Mouse (Mus musculus): ENCODE measurements around the gene Mrrf. TPM values are rescaled to one million over a fixed set of nuclear protein-coding genes. Genes with fewer than 3 reads are reported as not detected.

Mrrf gene
- total RNA-seq, 1 experiment = 8.4 TPM

- Histone ChIP-seq H3K27ac (ENCODE audit: insufficient read depth, low read depth, low read length, poor library complexity, severe bottlenecking) (no peak overlapping the region), H3K36me3 (ENCODE audit: control insufficient read depth, insufficient read depth, low read length, poor library complexity, severe bottlenecking) (no peaks in the 10 kb centered on the region), H3K9me3 (ENCODE audit: control insufficient read depth, insufficient read depth, low read depth, low read length) (no peaks in the 10 kb centered on the region), H3K9ac (ENCODE audit: insufficient read depth, low read depth, low read length, poor library complexity, severe bottlenecking) (no peak overlapping the region), H3K4me1 (ENCODE audit: control insufficient read depth in 2 of 2, insufficient read depth in 2 of 2, low read length in 2 of 2, poor library complexity in 1 of 2) (0 out of 4 replicates have a peak, but pooled peaks cover 0 to 2% of the 10 kb centered on the region in 2 experiments), H3K4me3 (ENCODE audit: insufficient read depth in 1 of 2, low read depth in 1 of 2, low read length in 2 of 2, poor library complexity in 1 of 2, severe bottlenecking in 1 of 2) (no peak overlapping the region)
- no peak for DNase-seq (ENCODE audit: low read depth, low spot score)
- in situ Hi-C loops (cut with MboI; ENCODE audit: low sequenced_read_pairs in 2 of 2, unreplicated experiment in 2 of 2) = no loop called here
- TF ChIP-seq ZC3H11A (IDR thresholded peaks at IDR 0.05; ENCODE audit: borderline replicate concordance, low read depth, low read length) (no peak), MAFK (IDR thresholded peaks at IDR 0.05; ENCODE audit: insufficient read depth, low read depth, low read length) (no peak), ZNF384 (IDR thresholded peaks at IDR 0.05; ENCODE audit: low read depth, low read length) (no peak), CHD2 (IDR thresholded peaks at IDR 0.05; ENCODE audit: low read depth, low read length) (no peak), HCFC1 (IDR thresholded peaks at IDR 0.05; ENCODE audit: borderline replicate concordance, insufficient read depth, low read length) (no peak)
These were observed 100.7 kb downstream of the Mrrf start for GRCm38 (mm10) chr2:36236889-36237288.

- in situ Hi-C loops (cut with MboI; ENCODE audit: low sequenced_read_pairs in 2 of 2, unreplicated experiment in 2 of 2) = no loop called here
- TF ChIP-seq CHD2 (IDR thresholded peaks at IDR 0.05; ENCODE audit: low read depth, low read length) = no peak
- no peak for TF ChIP-seq ZC3H11A (IDR thresholded peaks at IDR 0.05; ENCODE audit: borderline replicate concordance, low read depth, low read length)
- no peak for TF ChIP-seq ZNF384 (IDR thresholded peaks at IDR 0.05; ENCODE audit: low read depth, low read length)
- no peak for TF ChIP-seq MAFK (IDR thresholded peaks at IDR 0.05; ENCODE audit: insufficient read depth, low read depth, low read length)
- TF ChIP-seq HCFC1 (IDR thresholded peaks at IDR 0.05; ENCODE audit: borderline replicate concordance, insufficient read depth, low read length) = no peak
These were observed 101.4 kb downstream of the Mrrf start for GRCm38 (mm10) chr2:36237557-36237956.

GRCm38 (mm10) chr2:36238467-36238866 is 102.3 kb downstream of the Mrrf start:
- no peak for DNase-seq (ENCODE audit: low read depth, low spot score)
- in situ Hi-C loops (cut with MboI; ENCODE audit: low sequenced_read_pairs in 2 of 2, unreplicated experiment in 2 of 2) = no loop called here
- Histone ChIP-seq H3K4me3 (ENCODE audit: insufficient read depth in 1 of 2, low read depth in 1 of 2, low read length in 2 of 2, poor library complexity in 1 of 2, severe bottlenecking in 1 of 2) (no peak overlapping the region), H3K27ac (ENCODE audit: insufficient read depth, low read depth, low read length, poor library complexity, severe bottlenecking) (no peak overlapping the region), H3K9ac (ENCODE audit: insufficient read depth, low read depth, low read length, poor library complexity, severe bottlenecking) (no peak overlapping the region), H3K9me3 (ENCODE audit: control insufficient read depth, insufficient read depth, low read depth, low read length) (no peaks in the 10 kb centered on the region), H3K4me1 (ENCODE audit: control insufficient read depth in 2 of 2, insufficient read depth in 2 of 2, low read length in 2 of 2, poor library complexity in 1 of 2) (0 out of 4 replicates have a peak, but pooled peaks cover 0 to 2% of the 10 kb centered on the region in 2 experiments), H3K36me3 (ENCODE audit: control insufficient read depth, insufficient read depth, low read length, poor library complexity, severe bottlenecking) (no peaks in the 10 kb centered on the region)
- TF ChIP-seq ZNF384 (IDR thresholded peaks at IDR 0.05; ENCODE audit: low read depth, low read length) (no peak), ZC3H11A (IDR thresholded peaks at IDR 0.05; ENCODE audit: borderline replicate concordance, low read depth, low read length) (peak; percentile 19; the same call in 1 of the 2 replicates), HCFC1 (IDR thresholded peaks at IDR 0.05; ENCODE audit: borderline replicate concordance, insufficient read depth, low read length) (no peak), CHD2 (IDR thresholded peaks at IDR 0.05; ENCODE audit: low read depth, low read length) (no peak)

More at GRCm38 (mm10) chr2:36237557-36237956, 101.4 kb downstream of the Mrrf start:
- H3K27ac ChIP-seq (ENCODE audit: insufficient read depth, low read depth, low read length, poor library complexity, severe bottlenecking) = no peak overlapping the region
- DNase-seq (ENCODE audit: low read depth, low spot score) = no peak
- H3K9ac ChIP-seq (ENCODE audit: insufficient read depth, low read depth, low read length, poor library complexity, severe bottlenecking) = no peak overlapping the region
- H3K36me3 ChIP-seq (ENCODE audit: control insufficient read depth, insufficient read depth, low read length, poor library complexity, severe bottlenecking) = no peaks in the 10 kb centered on the region
- H3K9me3 ChIP-seq (ENCODE audit: control insufficient read depth, insufficient read depth, low read depth, low read length) = no peaks in the 10 kb centered on the region
- no peak overlapping the region for H3K4me3 ChIP-seq (ENCODE audit: insufficient read depth in 1 of 2, low read depth in 1 of 2, low read length in 2 of 2, poor library complexity in 1 of 2, severe bottlenecking in 1 of 2)
- H3K4me1 ChIP-seq (ENCODE audit: control insufficient read depth in 2 of 2, insufficient read depth in 2 of 2, low read length in 2 of 2, poor library complexity in 1 of 2) = 0 out of 4 replicates have a peak, but pooled peaks cover 0 to 2% of the 10 kb centered on the region in 2 experiments

- no peaks in the 10 kb centered on the region for H3K9me3 ChIP-seq (ENCODE audit: control insufficient read depth, insufficient read depth, low read depth, low read length)
- no peak for DNase-seq (ENCODE audit: low read depth, low spot score)
- in situ Hi-C loops (cut with MboI; ENCODE audit: low sequenced_read_pairs in 2 of 2, unreplicated experiment in 2 of 2) = no loop called here
- H3K36me3 ChIP-seq (ENCODE audit: control insufficient read depth, insufficient read depth, low read length, poor library complexity, severe bottlenecking) = no peaks in the 10 kb centered on the region
- no peak overlapping the region for H3K4me3 ChIP-seq (ENCODE audit: insufficient read depth in 1 of 2, low read depth in 1 of 2, low read length in 2 of 2, poor library complexity in 1 of 2, severe bottlenecking in 1 of 2)
- no peak overlapping the region for H3K27ac ChIP-seq (ENCODE audit: insufficient read depth, low read depth, low read length, poor library complexity, severe bottlenecking)
- 0 out of 4 replicates have a peak, but pooled peaks cover 0 to 2% of the 10 kb centered on the region in 2 experiments for H3K4me1 ChIP-seq (ENCODE audit: control insufficient read depth in 2 of 2, insufficient read depth in 2 of 2, low read length in 2 of 2, poor library complexity in 1 of 2)
- no peak for TF ChIP-seq MAFK (IDR thresholded peaks at IDR 0.05; ENCODE audit: insufficient read depth, low read depth, low read length)
- no peak for TF ChIP-seq CHD2 (IDR thresholded peaks at IDR 0.05; ENCODE audit: low read depth, low read length)
- no peak for TF ChIP-seq ZNF384 (IDR thresholded peaks at IDR 0.05; ENCODE audit: low read depth, low read length)
- no peak for TF ChIP-seq HCFC1 (IDR thresholded peaks at IDR 0.05; ENCODE audit: borderline replicate concordance, insufficient read depth, low read length)
- no peak for TF ChIP-seq ZC3H11A (IDR thresholded peaks at IDR 0.05; ENCODE audit: borderline replicate concordance, low read depth, low read length)
- H3K9ac ChIP-seq (ENCODE audit: insufficient read depth, low read depth, low read length, poor library complexity, severe bottlenecking) = no peak overlapping the region
These were observed 102.8 kb downstream of the Mrrf start for GRCm38 (mm10) chr2:36238951-36239350.

Other genes with a start within 250 kb of the Mrrf start
- 0.16 and 0.31 TPM in 2 replicates for gene Ttll11, start 156.5 kb upstream of the Mrrf start, total RNA-seq (2012; rRNA removed)
- 80.0 and 89.0 TPM in 2 replicates for gene Ndufa8, start 87.0 kb upstream of the Mrrf start, total RNA-seq (2012; rRNA removed)
- gene Morn5, start 86.9 kb upstream of the Mrrf start, total RNA-seq (2012; rRNA removed) = not detected in 2 replicates
- 1.8 and 2.5 TPM in 2 replicates for gene Lhx6, start 31.0 kb upstream of the Mrrf start, total RNA-seq (2012; rRNA removed)
- gene Rbm18, start 384 bp downstream of the Mrrf start, total RNA-seq (2012; rRNA removed) = 16.5 and 22.1 TPM in 2 replicates
- 8.7 and 9.0 TPM in 2 replicates for gene Ptgs1, start 94.0 kb downstream of the Mrrf start, total RNA-seq (2012; rRNA removed)
- gene Olfr338, start 237.1 kb downstream of the Mrrf start, total RNA-seq (2012; rRNA removed) = not detected in 2 replicates